Mouse (Mus musculus) cerebellum, postnatal 25 days (tissue): ENCODE data around the gene Tdrd3.

Experiments
- DNase-seq, 2 experiments: peaks; one replicate each; pipeline ENCODE4 v3.0.0; 2021; ENCODE audit warnings: mixed read lengths in 2 of 2

Gene Tdrd3

DNA sequence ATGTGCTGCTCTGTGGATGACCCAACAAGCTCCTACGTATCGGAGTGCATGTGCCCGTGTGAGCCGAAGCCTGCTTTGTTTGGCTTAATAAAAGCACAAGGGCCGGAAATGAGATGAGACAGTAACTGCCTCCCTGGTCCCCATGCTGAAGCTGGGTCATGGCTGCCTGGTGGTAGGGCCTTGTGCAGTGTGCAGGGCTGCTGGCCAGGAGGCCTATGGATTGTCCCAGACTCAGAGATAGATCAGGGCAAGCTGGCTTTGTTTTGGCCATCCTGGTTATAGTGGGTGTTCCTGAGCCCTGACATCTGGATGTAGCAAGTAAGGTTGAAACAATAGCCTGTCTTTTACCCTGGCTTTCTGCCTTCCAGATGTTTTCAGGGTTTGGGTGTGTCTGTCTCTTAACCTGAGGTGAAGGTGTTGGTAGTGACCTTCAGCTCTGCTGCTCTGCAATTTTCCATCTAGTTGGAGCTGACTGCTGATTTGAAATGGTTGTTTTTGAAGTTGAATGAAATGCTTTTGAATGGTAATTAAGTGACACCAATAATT lies 39.3 kb downstream of the Tdrd3 start:
- no peak for DNase-seq

DNA sequence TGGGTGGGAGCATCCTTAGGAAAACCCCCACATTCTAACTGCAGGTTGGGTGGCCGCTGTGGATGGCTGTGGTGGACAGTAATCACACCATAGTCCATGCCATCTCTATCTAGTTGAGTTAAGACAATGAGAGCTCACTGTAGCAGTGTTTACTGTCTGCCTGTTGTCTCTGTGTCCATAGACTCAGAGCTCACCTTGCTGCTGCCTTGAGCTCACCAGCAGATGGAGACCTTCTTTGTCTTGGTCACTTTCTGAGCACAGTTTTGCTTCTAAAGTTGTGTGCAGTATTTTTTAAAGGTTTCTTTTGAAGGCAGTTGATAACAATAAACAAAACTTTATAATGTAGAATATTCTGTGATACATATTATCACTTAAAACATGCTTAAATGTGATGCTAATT lies 43.3 kb downstream of the Tdrd3 start:
- no peak for DNase-seq

DNA sequence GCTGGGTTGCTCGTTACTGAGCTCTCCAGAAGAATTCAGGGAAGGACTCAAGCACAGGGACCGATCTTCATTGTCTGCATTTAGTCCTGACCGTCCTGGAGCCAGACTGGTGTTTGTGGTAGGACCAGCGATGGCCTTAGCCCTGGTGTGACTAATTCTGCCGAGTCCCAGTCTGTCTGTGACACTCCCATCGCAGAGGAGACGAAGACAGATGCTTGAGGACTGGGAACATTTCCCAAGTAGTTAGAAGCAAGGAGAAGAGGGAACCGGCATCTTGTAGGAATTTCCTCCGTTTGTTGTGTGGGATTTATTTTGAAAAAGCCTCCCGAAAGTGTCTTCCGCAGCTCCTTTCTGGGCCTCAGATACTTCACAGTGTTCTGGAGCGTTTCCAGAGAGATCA lies 45.1 kb downstream of the Tdrd3 start:
- DNase-seq, result no peak

DNA sequence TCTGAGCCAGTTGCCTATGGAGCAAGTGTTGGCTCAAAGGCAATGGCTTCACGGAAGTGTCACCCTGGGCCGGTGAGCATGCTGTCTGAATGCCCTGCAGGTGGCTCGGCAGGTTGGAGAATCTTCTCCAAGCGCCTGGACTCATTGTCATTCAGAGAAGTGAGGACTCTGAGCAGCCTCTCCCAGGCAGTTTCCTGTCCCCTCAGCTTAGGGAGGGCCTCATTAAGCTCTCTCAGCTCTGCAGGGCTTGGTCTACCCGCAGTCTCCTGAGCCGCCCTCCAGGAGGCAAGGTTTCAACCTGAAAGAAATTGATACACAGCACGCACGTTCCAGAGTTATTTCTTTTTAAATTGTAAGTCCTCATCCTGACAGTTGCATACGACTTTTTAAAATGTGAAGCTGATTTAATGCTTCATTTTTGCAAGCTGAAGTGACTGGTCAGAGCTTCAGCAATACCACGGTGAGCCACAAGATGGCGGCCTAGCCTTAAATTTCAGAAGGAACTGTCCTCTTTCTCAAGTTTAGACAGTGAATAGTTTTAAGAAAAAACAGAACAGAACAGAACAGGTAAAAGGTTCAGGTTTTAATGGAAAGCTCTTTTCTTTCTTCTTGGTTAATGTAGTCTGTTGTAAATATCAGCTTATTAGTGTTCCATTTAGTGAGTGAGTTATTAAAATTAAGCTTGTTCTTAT lies 47.7 kb downstream of the Tdrd3 start:
- DNase-seq, result peak; percentile 78 to 88

DNA sequence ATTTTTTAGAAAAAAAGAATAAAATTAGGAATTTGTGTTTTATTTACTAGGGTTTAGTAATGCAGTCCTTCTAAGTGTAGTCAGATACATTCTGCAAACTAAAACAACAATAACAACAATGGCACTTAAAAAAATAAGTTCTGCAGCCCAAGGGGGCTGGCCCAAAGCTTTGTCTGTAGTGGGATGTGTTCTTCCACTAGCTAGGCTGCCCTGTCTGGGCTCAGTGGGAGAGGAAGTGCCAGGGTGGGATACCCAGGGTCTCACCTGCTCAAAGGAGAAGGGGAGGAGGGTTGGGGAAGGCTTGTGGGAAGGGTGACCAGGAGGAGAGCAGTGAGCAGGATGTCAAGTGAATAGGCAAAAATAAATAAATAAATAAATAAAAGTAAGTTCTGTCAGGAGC lies 48.2 kb downstream of the Tdrd3 start:
- no peak for DNase-seq

DNA sequence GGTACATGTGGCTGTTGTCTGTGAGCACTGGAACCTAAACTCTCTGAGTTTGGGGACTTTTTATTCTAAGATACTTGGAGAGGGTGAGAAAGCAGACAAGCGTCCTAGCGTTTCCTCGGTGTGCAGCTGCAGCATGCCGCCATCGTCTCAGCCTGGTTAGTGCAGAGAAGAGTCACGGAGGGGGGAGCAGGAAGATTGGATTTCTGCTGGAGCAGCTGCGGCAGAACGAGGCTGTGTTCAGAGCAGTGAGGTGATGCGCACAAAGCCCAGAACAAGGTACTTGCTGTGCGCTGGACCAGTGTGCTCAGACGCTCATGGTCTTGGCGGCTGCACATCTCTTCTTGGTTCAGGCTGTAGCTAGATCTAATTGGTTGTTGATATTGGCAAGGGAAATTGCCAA lies 51.1 kb downstream of the Tdrd3 start:
- DNase-seq, result no peak

DNA sequence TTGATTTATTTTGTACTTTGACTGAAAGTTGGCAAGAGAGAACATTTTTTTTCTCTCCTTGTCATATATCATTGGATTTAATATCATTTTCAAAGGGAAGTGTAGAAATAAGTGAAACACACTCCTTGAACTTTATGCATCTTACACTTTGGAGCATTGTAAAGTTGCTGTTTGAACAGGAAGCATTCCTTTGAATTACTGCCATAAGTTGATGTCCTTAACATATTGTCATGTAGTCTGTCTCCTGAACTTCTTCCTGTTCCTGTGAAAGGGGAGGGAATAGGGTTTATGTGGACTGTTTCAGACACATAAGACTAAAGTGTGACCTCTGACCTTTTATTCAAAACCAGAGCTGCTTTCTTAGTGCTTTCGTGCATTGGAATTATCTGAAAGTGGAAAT lies 55.1 kb downstream of the Tdrd3 start:
- DNase-seq, result no peak

DNA sequence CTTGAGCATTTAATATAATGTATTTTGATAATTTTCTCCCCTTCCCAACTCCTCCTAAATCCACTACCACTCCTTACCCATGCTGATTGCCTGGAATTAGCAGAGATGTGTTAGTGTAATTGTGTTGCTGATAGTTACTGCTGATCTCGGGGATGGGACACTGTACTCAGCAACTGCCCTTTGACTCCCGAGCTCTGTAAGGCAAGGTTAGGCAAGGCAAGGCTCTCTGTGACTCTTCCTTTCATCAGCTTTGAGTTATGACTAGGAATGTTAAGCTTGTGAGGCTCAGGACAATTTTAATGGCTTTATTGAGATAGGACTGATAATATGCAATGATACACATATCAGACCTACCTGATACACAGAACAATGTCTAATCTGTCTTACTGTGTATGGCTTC lies 56.3 kb downstream of the Tdrd3 start:
- no peak for DNase-seq

DNA sequence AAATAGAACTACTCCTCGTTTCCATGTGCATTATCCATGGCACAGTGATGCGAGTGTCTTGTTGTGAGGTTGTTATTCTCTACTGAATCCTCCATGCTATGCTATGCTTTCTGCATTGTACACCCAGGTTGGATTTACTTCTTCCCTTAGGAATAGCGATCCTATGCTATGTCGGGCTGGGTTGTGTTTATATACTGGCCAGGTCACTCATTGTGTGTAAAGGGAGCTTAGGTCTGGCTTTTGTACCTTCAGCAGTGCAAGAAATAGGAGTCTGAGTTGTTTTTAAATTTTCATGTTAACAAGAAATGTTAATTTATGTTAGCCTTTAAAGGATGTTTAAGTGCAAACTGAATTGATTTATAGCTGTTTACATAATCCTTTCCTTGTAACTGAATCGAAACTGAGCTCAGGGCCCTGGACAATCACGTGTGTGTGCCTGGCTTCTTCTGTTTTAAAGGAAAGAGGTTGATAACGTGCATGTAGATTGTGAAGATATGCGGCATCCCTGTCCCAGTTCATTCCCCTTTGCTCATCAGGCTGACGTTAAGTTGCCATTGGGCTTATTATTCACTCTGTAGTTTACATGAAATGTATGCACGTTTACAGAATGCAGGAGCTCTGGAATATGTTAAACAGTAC lies 59.4 kb downstream of the Tdrd3 start:
- DNase-seq, result no peak

DNA sequence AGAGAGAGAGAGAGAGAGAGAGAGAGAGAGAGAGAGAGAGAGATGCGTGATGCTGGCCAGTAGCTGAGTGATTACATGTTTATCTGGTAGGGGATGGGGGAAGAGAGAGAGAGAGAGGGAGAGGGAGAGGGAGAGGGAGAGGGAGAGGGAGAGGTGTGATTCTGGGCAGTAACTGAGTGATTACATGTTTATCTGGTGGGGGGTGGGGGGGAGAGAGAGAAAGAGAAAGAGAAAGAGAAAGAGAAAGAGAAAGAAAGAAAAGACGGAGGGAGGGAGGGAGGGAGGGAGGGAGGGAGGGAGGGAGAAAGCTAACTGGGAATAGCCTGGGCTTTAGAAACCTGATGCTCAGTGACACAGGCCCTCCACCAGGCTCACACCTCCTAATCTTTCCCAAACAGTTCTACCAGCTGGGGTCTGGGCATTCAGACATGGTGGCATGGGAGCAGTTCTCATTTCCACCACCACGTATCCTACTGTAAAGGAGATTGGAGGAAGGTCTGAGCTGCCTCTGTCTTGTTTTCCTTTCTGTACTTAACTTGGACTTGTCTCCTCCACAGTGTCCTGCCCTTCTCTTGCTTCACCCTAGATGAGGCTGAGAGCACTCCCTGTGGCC lies 62.0 kb downstream of the Tdrd3 start:
- no peak for DNase-seq

DNA sequence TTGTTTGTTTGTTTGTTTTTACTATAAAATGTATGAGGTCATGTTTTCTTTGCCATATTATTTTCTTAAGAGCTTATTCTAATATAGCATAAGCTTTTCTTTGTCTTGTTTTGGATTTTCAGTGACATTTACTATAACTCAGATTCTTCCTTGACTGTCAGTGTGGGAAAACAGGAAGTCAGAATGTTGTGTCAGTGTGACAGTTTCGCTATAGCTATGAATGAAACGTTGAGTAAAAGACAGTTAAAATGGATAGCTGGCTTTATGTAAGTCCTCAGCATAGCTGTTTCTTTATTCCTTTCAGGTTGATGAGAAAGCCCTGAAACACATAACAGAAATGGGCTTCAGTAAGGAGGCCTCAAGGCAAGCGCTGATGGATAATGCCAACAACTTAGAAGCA lies 69.4 kb downstream of the Tdrd3 start:
- DNase-seq, result no peak

DNA sequence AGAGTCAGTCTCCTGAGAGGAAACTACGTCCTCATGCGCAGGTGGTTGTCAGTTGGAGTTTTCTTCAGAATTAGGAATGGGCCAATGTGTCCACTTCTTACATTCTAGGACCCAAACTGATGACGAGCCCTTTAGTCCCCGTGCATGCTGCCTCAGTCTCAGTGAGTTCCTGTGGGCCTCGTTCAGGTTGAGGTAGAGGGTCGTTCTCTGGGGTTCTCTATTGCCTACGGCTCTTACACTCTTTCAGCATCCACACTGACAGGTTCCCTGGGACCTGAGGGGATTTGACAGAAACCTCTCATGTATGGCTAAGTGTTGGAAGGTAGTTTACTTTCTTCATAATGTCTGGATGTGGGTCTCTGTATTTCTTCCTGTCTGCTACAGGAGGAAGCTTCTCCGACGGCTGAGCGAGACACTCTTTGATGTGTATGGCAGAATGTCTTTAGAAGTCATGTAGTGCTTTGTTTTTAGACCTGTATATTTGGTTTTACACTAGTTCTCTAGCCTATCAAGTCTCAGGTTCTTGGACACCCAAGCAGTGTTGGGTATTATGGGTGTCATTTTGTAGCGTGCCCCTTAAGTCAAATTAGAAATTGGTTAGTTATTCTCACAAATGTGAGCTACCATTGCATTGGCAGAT lies 81.6 kb downstream of the Tdrd3 start:
- no peak for DNase-seq

DNA sequence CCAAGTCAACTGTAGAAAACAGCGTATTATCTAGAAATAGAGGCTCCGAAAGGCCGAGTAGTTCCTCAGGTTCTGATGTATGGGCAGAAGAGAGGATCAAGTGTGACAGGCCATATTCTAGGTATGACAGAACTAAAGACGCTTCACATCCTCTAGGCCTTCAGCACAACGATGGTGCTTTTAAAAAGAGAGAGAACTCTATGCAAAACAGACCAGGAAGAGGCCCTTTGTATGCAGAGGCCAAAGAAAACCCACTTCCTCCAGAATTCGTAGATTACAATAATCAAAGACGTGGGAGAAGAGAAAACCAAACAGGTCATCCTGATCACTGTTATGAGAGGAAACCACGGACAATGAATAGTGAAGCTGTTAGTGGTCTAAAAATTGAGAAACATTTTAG lies 89.5 kb downstream of the Tdrd3 start:
- no peak for DNase-seq

DNA sequence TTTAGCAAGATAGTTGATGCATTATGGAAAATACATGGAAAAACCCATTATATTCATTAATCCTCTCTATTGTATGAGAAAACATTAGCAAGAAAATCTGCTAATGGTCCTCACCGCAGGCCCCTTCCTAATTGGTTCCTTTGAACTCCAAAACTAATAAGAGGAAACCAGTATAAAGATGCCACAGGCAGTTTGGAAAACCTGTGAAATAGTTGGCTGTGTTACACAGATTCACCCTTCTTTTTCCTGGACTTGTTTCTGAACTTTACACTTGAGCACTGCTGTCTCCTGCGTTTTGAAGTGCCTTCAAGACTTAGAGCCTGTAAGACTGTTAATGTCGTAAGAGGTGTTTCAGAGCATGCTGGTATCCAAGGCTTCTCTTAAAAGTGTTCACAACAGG lies 98.8 kb downstream of the Tdrd3 start:
- DNase-seq, result no peak

DNA sequence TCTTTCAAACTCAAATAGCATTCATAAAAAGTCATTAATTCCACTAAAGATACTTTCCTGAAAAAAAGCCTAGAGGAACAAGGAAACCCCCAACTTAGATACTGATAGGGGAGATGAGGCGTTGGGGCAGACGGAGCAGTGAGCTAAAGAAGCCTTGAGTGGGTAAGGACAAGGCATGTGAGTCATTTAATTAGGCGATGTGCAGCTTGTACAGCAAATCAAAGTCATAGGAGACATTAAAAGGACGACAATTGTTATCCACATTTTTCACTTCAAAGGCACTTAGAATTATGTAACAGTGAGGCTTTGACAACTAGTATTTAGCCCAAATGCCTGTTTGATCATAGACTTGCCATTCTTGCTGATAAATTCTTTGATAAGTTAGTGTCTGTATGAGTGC lies 100.9 kb downstream of the Tdrd3 start:
- no peak for DNase-seq

DNA sequence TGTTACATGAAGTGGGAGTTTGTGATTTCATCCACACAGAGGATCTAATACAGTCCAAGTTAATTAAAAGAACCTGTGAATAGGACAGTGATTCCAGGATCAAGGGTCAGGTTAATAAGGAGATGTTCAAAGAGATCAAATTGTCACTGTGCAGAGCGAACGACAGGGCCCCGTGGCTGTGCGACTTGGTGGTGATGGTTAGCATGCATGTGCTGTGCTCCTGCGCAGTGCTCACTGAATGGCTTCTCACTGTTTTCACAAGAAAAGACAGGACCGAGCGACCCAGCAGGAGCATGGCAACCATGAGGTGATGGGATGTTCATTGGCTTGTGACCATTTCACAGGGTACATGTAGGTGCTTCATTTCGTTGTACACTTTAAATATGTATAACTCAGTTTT lies 115.4 kb downstream of the Tdrd3 start:
- DNase-seq, result no peak

DNA sequence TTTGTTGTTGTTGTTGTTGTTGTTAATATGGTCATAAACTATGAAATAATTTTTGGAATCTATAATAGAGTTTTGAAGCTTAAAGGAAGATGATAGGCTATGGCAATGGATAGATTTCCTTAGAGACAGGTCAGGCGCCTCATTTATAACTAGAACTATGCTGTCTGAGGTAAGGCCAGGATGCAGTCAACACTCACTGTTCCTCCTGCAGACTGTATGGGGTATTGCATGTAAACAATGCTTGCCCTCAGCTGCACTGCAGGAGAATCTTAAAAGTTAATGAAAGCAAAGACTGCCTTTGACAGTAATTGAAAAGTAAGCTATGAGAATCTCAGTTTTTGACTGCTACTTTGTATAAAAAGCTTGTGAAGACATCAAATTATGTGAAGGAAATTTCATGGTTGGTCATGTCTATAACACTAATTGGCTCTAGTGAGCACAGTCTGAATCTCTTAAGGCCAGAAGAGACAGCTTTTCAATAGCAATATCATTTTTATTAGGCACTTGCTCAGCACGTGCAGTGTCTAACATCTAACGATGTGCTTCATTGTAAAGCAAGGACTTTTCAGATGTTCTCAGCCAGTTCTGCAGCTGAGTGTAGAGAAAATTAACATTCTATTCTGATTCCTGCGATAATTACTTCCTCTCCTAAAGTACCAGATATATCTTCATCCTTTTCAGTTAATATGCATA lies 120.8 kb downstream of the Tdrd3 start:
- no peak for DNase-seq

DNA sequence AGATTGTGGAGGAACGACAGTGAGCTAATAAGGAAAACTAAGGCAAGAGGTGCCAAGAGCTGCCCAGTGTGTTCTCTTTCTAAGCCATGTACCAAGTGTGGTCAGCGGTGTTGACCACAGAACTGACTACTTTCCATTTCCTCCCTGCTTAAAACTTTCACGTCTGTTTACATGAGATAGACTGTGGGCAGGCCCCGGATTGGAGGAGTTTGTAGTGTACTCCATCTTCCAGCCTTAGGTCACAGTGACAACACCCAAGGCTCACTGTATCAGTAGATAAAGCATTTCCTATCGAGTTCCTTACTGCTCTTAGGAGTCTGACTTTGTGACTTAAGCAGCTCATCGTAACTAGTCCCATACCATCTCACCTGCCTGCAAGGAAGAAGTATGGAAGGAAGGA lies 133.5 kb downstream of the Tdrd3 start:
- DNase-seq, result no peak

DNA sequence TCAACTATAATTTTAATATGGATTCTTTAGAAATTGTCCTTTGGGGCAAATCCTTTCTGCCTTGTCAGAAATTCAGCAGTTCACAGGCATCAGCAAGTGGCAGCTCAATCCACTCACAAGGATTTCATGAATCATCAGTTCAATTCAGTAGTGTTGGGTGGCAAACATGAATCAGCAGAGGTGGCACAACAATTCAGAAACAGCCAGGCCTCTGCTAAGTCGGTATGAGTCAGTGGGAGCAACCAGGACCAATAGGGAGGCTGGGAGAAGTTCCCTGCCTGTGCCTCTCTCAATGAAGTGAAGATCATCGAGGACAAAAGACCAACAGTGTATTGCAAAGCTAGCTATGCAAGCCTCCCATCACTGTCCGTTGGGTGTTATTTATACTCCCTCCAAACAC lies 135.8 kb downstream of the Tdrd3 start:
- DNase-seq, result no peak

DNA sequence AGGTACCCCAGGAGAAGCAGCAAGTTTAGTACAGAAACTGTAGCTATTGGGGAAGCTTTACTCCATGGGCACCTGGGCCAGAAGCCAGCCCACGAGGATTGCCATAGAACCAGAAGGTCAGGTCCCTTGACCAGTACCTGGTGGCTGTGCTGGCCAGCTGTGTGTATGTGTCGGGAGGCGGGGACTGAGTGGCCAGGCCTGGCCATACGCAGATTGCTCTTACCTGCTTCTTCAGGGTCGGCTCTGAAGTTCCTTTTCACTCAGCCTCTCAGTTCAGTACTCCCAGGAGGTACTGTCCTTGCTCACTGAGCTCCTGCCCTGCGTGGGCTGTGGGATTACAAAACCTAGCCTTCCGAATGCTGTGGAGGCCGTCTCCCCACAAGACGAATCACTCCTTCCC lies 147.4 kb downstream of the Tdrd3 start:
- no peak for DNase-seq

DNA sequence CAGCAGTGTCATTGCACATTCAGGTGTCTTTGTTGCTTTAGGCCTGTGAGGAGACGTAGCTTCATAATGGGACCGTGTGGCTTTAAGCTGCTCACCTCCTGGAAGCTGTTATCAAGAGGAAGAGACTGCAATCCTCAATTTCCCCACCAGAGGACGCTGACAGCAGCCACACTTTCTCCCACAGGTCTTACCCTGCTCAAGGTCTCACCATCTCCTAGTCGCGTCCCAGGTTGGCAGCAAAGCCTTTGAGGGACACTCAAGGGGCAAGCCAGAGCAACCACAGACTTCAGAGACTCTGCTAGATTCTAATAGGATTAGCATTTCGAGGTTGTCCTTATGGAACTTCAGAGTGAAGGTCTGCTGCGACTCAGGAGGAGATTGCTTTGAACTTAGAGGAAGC lies 149.8 kb downstream of the Tdrd3 start:
- DNase-seq, result peak; percentile 22 to 31

DNA sequence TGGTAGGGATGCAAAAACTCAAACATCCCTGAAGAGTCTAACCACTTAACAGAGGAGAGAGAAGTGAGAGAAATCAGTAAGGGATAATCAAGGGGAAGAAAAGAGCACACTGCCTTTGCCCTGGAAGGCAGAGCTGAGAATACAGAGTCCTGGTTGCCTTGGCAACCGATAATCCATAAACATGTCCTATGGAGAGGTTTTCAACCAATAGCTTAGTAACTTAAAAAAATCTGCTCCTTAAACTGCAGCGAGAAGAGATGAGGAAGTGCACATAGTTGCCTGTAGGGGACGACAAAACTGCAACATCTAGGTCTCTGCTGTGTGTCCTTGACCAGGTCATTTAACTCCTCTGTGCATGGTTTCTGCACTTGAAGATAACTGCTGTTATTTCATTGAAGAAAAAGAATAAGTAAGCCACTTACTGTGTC lies 150.6 kb downstream of the Tdrd3 start:
- peak in 1 of 2 experiments; percentile 11 for DNase-seq
